Comparison of ENCODE assay signal across 8 mouse cellular contexts in the genomic region with DNA sequence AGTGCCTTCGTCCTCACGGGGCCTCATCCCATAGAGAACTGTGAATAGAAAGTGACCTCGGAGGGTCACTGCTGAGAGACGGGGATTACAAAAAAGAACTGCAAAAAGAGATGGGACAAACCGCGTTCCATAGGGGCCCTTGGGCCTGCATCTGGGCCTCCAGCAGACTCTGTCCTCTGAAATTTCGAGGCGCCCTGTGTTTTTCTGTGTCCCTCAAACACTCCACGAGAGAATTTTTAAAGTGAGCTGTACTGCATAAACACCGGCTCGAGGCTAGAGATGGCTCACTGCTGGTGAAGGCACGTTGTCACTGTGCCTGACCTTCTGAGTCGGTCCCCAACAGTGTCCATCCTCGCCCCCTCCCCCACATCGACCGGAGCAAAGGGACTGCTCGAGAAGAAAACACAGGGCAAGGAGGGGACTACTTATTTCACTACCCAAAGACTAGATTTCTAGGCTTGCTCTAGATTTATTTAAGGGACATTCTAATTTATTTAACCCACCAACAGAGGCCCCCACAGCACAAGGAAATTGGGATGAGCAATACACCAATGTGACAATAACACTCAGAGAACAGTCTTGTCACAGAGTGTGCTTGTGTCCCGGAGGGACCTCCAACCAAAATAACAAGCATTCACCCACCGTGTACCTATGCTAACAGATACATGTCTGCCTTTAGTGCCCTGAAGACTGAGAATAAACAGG.
A peak's percentile ranks its signal among the peaks of the same experiment; 100 is the strongest.
DNase-seq lines count a peak whose midpoint lies in the region; ATAC-seq lines count a peak whose summit lies in the region.

No protein-coding gene starts in this region.

- no peaks in the 10 kb centered on the region for H3K27me3 ChIP-seq in forebrain, embryonic 13.5 days
- H3K27me3 ChIP-seq in hindbrain, embryonic 15.5 days: no peaks in the 10 kb centered on the region
- no peaks in the 10 kb centered on the region for H3K27me3 ChIP-seq in midbrain, embryonic 16.5 days (ENCODE audit: control insufficient read depth, insufficient read depth, low read depth, low read length)

- H3K36me3 ChIP-seq in forebrain, embryonic 13.5 days (ENCODE audit: poor library complexity, severe bottlenecking): 0 out of 2 replicates have a peak, but pooled peaks cover 5% of the 10 kb centered on the region
- H3K36me3 ChIP-seq in hindbrain, embryonic 15.5 days: no peaks in the 10 kb centered on the region
- no peaks in the 10 kb centered on the region for H3K36me3 ChIP-seq in midbrain, embryonic 16.5 days (ENCODE audit: control insufficient read depth, insufficient read depth, low read length)

- H3K9me3 ChIP-seq in forebrain, embryonic 13.5 days (replicated peaks): no peaks in the 10 kb centered on the region
- H3K9me3 ChIP-seq in hindbrain, embryonic 15.5 days: no peaks in the 10 kb centered on the region
- H3K9me3 ChIP-seq in midbrain, embryonic 16.5 days (replicated peaks; ENCODE audit: control insufficient read depth, low read length, poor library complexity, severe bottlenecking): no peaks in the 10 kb centered on the region

- H3K9ac ChIP-seq in forebrain, embryonic 13.5 days: peak overlapping the region; percentile 45; the same call in 1 of the 2 replicates
- no peak overlapping the region for H3K9ac ChIP-seq in hindbrain, embryonic 15.5 days
- peak overlapping the region; percentile 20; the same call in 1 of the 2 replicates for H3K9ac ChIP-seq in midbrain, embryonic 16.5 days (ENCODE audit: low read depth, low read length)

- H3K4me3 ChIP-seq in forebrain, embryonic 13.5 days: no peak overlapping the region
- H3K4me3 ChIP-seq in hindbrain, embryonic 15.5 days: no peak overlapping the region
- H3K4me3 ChIP-seq in midbrain, embryonic 16.5 days (ENCODE audit: low read depth, low read length): no peak overlapping the region

- H3K4me2 ChIP-seq in forebrain, embryonic 13.5 days: peak overlapping the region; percentile 25
- H3K4me2 ChIP-seq in hindbrain, embryonic 15.5 days: peak overlapping the region; percentile 18; the same call in 1 of the 2 replicates
- peak overlapping the region; percentile 33 for H3K4me2 ChIP-seq in midbrain, embryonic 16.5 days (ENCODE audit: low read length)

- peaks cover 26% of the 10 kb centered on the region for H3K4me1 ChIP-seq in forebrain, embryonic 13.5 days
- peaks cover 29% of the 10 kb centered on the region for H3K4me1 ChIP-seq in hindbrain, embryonic 15.5 days (replicated peaks)
- H3K4me1 ChIP-seq in midbrain, embryonic 16.5 days (ENCODE audit: control insufficient read depth, insufficient read depth, low read length): peaks cover 25% of the 10 kb centered on the region

- 8% methylated on average over 19 of the region's 19 CpGs for WGBS in forebrain, embryonic 13.5 days
- 7% methylated on average over 19 of the region's 19 CpGs for WGBS in hindbrain, embryonic 15.5 days
- 3% methylated on average over 19 of the region's 19 CpGs for WGBS in midbrain, embryonic 16.5 days

- no peak overlapping the region for H3K27ac ChIP-seq in forebrain, embryonic 13.5 days
- no peak overlapping the region for H3K27ac ChIP-seq in hindbrain, embryonic 15.5 days (replicated peaks)
- H3K27ac ChIP-seq in midbrain, embryonic 16.5 days (ENCODE audit: low read length): no peak overlapping the region

- DNase-seq in cerebellum, postnatal 4 days (ENCODE audit: low spot score in 2 of 2): no peak
- peak; percentile 24 to 37 for DNase-seq in B cell, adult 2 months
- no peak for DNase-seq in gastrocnemius, adult 8-10 months (ENCODE audit: low spot score in 2 of 2)
- no peak for DNase-seq in urinary bladder, adult 2 months (ENCODE audit: low spot score)

- peak; percentile 22; the same call in 1 of the 2 replicates for ATAC-seq in cerebellum, adult (ENCODE audit: insufficient number of reproducible peaks, low FRiP score, low TSS enrichment)
- peak; percentile 44 for ATAC-seq in forebrain, embryonic 13.5 days
- peak; percentile 21; the same call in 1 of the 2 replicates for ATAC-seq in hindbrain, embryonic 15.5 days (ENCODE audit: low FRiP score, low read depth)
- ATAC-seq in midbrain, embryonic 16.5 days: peak; percentile 44; the same call in 1 of the 2 replicates

Comparison
In these comparisons a context has a peak if more than half of its experiments do, and no peak if none do; other contexts are left out.
1. DNase-seq: peak in B cell, adult 2 months (2 of 2); none in cerebellum, postnatal 4 days (0 of 2), gastrocnemius, adult 8-10 months (0 of 2) and urinary bladder, adult 2 months (single experiment).
2. Peak in every context shown above with its lines, with median percentiles within 50 percentile points of each other: ATAC-seq and H3K4me2 ChIP-seq.